Mouse (Mus musculus): ENCODE measurements at regions not wholly inside any gene's neighbourhood (a gene's known extent, or its start where the extent isn't known, plus 50 kb on each side); places are given as distances from the start of the nearest gene placed in this dataset.

DNA sequence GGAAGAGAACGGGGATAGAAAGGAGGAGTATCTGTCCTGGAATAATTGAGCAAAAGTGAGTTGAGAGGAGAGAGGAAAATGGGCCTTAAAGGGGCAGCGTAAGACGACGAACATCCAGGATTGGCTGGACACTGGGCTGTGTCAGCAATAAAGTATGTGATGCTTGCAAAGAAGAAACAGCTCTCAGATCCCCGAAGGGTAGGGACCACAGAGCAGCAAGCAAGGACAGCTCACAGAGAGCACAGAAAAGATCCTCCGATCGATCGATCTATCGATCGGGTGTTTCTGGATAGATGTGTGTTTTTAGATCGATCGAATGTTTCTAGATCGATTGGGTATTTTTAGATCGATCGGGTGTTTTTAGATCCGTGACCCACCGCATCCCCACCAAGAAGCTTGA, 50.3 kb upstream of the Cnih3 start:
- ATAC-seq, result no peak

All from CD4-positive, CD25-positive, alpha-beta regulatory T cell, adult 4 months (primary cell).